Mouse (Mus musculus): ENCODE data around the gene A930033H14Rik.

GRCm38 (mm10) chr10:69225951-69226350 lies 13.1 kb upstream of the A930033H14Rik start:
- no peak for TF ChIP-seq GATA1 (IDR thresholded peaks at IDR 0.05; ENCODE audit: borderline replicate concordance, low read length)
- TF ChIP-seq FLI1 (IDR thresholded peaks at IDR 0.05; ENCODE audit: low read length), result no peak
